Mouse (Mus musculus): ENCODE measurements around the gene Cnn3.

Gene Cnn3

DNA sequence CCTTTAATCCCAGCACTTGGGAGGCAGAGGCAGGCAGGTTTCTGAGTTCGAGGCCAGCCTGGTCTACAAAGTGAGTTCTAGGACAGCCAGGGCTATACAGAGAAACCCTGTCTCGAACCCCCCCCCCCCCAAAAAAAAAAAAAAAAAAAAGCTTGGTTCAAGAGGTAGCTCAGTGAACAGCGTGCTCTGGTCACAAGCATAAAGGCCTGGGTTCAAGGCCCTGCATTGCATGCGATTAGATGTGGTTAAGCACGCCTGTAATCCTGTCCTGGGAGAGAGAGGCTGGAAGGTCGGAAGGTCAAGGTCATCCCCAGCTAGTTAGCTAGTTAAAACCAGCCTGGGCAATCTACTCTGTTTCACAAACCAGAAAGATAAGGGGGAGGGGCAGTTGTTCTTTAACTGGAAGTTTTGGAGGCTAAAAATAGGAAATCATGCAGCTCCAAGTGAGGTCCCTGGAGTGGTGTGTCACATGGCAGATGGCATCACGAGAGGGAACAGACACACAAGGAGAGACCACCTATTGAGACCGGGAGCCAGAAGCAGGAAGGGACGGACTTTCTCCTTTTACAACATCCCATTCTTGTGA, 7.4 kb upstream of the Cnn3 start:
- DNase-seq: no peak

DNA sequence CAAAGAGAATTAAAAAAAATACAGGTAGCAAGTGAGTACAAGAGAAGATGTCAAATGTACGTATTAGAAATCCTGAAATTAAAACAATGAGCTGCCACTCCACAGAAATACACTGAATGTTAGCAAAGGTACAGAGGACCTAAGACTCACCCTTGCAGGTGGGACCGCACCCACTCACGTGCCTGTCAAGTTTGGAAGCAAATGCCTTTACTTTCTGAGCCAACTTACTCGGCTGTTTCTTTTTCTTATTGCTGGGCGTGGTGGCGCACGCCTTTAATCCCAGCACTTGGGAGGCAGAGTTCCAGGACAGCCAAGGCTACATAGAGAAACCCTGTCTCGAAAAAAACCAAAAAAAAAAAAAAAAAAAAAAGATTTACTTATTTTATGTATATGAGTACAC, 3.9 kb upstream of the Cnn3 start:
- DNase-seq: no peak

DNA sequence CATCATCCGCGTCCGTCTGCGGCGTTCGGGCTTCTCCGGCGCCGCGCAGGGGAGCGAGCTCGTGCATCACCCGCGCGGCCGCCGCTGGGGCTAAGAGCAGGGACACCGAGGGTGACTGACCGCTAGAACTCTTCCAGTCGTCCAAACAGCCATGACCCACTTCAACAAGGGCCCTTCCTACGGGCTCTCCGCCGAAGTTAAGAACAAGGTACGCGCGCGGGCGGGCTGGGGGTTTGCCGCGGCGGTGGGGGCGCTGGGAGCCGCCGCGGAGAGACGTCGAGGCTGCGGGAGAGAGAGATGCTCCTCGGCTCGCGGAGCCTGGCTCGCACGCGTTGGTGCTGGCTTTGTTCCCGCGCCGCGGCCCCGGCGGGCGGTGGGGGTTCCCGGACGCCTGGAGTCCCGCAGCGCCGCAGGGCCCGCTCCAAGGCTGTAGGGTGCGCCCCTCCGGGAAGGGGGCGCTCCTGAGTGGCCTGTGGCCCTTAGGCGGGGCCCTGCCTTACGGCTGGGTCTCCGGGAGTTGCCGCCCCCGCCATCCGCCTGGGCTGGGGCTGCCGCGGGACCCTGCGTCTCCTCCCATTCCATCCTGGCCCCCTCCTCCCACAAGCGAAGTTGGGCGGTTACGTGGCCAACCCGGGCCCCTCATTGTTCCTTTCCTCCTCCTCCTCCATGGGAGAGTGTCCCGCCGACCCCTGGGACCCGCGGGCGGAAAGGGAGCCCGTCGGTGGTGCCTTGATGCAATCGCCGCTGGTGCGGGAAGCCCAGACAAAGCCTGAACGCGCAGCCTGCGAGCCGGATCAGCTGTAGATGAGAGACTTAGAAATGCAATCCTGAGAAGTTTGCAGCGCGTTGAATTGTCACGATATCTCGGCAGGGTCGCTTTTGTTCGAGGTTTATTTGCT, 573 bp downstream of the Cnn3 start:
- peak; percentile 85 to 90 for DNase-seq

DNA sequence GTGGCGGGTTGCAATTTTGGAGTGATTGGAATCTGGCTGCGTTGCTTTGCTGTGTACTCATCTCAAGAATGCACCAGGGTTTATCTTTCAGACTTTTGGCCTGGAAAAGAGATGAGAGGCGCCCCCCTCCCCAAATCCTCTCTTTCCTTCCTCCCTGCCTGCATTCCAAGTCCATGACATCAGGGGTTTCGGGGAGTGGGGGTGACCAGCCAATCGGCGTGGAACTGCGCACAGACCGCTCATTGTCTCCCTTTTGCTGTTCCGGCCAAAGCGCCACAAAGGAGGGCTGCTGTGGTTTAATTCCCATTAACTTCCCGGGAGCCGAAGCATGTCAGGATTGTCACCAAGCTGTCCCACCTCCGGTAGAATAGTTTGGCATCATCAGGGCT, 1.2 kb downstream of the Cnn3 start:
- peak; percentile 80 to 88 for DNase-seq

DNA sequence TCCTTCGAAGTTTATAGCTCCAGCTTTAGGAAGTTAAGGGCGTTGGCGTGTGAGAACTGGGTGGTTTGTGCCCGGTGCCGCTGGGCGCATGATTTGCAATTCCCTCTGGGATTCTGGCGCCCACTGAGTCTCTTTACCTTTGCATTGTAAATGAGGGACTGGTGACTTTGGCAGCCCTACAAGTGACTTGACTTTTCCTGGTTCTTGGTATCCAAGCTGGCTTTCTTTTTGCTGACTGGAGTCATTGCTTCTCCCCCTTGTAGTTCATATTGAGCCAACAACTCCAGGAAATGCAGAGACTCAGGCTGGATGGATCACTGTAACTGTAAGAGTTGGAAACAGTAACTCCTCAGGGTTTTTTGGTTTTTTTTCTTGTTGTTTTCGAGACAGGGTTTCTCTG, 1.9 kb downstream of the Cnn3 start:
- DNase-seq: peak in 1 of 2 experiments; percentile 49

DNA sequence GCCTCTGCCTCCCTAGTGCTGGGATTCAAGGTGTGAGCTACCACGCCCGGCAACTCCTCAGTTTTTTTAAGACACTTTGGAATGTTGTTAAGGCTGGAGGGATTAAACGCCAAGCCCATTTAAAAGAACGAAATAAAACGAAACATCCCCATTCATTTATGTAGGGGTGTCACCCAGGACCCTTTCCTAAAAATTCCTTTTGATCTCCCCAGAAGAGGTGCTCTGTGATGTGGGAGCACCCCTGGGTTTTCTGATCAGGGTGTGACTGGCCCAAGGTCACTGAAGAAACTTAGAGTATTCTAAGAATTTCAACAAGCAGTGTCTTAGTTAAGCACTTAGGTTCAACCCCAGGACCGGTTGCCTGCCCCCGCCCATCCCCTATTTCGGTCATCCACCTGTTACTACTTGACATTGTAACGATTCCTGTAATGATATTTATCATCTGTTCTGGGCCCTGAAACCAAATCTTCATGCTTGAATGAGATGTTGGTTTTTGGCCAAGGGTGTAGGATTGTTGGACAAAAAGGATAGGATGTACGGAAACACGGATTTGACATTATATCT, 2.5 kb downstream of the Cnn3 start:
- no peak for DNase-seq

DNA sequence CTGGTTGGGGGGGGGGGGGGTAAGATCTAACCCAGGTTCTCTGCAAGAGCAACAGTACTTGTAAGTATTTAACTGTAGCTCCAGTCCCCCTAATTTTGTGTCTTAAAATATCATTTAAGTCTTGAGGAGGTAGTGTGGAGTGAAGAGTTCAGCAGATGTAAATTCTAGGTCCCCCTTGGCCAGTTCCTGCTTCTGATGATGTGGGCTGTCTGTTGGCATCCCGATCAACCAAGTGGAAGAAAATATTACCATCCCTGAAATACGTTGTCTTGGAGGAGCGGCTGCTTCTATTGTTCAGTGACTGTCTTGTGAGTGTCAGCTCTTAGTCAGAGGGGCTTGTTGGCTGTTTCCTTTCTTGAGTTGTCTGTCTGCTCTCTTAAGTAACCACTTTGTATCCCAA, 3.2 kb downstream of the Cnn3 start:
- DNase-seq: no peak

DNA sequence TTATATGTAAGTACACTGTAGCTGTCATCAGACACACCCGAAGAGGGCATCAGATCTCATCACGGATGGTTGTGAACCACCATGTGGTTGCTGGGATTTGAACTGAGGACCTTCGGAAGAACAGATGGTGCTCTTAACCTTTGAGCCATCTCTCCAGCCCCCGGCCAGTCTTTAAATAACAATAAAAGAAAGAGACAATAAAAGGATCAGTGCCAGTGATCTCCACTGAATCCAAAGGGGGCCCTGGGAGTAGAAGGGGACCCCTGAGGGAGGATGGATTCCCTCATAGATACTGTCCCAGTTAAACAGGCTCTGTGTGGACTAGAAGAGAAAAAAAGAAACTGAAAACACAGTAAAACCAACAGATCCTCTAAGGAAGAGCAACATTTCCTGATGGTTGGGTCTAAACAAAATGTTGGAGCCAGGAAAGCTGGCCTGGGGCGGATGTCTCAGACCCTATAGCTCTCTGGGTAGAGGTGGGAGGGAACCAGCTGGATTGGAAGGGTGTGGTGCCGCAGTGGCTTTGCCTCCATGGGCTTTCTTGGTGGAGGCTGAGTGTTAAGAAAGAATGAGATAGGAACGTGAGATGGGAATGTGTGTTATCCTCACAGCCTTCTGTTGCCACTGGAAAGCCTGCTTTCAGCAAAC, 4.1 kb downstream of the Cnn3 start:
- no peak for DNase-seq

DNA sequence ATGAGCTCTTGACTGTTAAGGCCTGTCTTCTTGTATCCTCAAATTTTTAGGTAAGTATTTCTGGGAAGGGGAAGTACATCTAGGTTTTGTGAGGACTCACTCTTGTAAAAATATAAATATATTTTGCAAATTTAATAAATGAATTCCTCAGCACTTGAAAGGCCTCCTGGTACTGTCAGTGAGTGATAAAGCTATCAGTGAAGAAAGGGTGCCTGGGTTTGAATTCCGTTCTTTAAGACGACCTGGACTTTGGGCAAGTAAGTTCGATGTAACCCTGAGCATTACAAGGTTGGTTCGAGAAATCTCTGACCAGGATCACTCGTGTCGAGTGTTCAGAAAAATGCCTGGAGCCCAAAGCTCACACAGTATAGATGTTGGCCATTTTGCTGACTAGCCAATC, 7.1 kb downstream of the Cnn3 start:
- no peak for DNase-seq

DNA sequence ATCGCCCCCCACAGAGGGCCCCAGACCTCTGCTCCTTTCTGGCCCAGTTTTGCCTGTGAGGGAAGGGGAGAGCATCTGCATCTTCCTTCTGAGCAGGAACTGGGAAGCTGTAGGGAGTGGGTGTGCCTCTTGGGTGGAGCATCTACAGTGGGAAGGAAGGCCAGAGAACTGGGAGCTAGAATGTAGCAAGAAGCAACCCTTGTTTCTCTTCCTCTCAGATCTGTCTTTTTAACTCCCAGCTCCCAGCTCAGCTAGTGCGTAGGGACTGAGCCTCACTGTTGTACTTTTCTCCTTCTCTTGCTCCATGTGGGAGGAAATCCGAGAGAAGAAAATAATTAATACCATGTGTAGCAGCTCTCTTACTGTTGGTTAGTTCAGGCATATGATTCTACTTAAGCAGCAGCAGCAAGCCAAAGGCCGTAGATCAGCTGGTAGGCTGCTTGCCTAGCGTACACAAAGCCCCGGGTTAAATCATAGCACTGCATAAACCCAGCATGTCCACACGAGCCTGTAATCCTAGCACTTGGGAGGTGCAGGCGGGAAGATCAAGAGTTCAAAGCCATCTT, 7.8 kb downstream of the Cnn3 start:
- peak in 1 of 2 experiments; percentile 41 for DNase-seq

DNA sequence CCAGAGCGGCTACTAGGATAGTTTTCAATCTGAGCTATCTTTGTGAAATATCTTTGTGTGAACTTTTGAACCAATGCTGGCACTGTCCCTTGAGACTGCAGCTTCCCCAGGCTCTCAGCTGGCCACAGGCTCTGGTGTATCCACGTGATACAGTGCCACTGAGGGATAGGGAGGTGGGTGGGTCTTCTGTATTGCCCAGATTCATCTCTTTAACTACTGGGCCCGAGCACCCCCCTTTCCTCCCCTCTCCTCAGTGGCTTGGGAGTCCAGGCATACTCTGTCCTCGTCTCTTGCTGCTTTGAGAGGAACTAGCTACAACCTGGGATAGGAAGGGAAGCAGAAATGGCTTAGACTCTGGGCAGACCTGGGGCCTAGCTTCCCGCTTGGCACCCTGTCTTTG, 9.0 kb downstream of the Cnn3 start:
- no peak for DNase-seq

DNA sequence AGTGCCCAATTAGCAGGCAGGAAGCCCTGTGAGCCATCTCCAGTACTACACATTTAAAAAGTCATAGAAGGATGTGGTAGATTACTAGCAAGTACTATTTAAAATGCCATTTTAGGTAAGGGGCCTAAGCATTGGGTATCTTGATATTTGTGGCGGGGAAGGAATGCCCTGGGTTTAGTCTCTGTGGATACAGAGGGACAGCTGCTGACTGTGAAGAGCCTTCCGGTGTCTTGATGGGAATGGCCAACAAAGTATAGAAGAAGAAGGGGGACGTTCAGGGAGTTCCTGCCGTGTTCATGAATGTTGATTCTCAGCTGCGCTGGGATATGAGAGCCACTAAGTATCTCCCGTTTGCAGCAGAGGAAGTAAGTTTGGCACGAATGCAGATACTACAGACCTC, 10.8 kb downstream of the Cnn3 start:
- DNase-seq: no peak

DNA sequence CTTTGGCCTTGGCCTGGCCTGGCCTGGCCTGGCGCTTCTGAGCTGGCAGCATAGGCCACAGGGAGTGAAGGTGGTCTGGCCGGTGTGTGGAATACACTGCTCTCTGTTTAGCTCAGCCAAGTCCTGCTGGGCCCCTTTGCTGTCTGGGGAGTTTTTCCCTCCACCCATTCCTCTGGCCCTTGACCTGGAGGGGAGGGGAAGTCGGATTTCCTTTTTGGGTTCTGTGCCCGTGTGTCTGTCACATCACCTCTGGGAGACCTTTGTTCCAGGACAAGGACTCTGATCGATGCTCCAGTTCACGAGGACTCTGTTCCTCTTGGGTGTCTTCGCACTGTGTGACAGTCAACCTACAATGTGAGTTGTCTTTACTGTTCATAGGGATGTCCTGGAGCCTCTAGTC, 11.7 kb downstream of the Cnn3 start:
- DNase-seq: no peak

DNA sequence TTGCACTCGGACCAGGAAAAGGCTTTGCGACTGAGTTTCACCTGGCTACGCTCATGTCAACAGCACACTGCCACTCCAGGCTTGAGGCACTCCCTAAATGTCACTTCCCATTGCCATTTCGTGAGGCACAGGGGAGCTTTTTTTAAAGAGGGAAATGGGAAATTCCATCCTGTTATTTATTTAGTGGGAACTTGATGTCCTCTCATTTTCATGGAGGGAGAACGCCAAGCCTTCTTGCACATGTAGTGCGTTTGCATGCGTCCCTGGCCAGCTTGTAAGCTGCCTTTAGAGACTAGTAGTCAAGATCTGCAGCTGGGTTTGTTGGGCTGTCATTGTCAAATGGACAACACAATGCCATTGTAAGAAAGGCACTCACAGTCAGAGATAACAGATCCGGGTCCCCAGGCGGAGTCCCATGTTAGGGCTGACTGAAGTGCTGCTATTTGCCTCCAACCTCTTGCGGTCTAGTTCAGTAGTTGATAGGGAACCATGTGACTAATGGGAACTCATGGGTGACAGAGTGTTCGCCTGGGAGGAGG, 13.4 kb downstream of the Cnn3 start:
- peak in 1 of 2 experiments; percentile 56 for DNase-seq

DNA sequence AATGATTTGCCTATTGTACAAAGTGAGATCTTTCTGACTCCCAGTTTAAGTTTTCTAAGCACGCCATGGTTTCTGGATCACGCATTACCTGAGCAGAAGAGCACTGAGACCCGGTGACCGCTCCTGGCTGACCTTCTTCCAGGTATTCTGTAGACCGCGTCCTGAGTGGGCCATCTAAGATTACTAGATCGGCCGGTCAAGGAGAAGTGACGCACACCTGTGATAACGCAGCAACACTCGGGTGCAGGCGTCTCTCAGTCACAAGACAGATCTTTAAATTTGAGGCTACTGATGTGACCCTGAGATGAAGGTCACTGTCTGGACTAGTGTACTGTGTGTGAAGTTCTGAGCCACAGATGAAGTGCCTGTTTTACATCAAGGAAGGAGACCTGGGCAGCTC, 15.2 kb downstream of the Cnn3 start:
- no peak for DNase-seq

DNA sequence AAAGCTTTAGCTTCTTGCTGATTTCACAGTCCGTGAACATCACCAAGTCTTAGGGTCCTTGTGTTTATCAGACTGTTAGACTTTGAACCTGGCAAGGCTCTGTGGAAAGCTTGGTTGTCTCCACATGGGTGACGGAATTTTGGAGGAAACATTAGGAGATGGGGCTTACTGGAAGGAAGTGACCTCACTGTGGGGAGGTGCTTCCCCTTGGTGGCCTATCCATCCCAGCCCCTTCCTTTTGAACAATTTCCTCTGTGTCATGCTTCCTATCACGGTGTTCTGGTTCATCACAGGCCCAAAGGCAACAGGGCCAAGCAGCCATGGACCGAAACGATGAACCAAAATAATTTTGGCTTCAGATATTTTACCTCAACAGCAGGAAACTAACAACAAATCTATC, 16.0 kb downstream of the Cnn3 start:
- no peak for DNase-seq

DNA sequence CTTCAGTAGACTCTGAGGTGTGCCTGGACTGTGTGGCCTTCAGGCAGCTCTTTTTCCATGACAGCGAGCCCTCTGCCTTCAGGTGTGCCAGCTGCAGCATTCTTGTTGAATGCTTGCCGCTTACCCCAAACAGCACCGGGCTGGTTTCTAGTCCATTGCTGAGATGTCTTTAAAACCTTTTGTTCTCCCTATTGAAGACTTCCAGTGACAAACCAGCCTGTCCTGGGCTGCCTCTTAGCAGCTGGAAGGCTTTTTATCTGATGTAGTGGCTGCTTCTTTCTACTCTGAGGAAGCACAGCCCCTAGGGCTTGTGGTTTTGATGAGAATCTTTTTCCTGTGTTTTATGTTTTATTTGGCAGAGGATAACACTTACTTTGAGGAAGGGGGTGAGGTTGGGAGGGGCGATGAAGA, 17.6 kb downstream of the Cnn3 start:
- no peak for DNase-seq

DNA sequence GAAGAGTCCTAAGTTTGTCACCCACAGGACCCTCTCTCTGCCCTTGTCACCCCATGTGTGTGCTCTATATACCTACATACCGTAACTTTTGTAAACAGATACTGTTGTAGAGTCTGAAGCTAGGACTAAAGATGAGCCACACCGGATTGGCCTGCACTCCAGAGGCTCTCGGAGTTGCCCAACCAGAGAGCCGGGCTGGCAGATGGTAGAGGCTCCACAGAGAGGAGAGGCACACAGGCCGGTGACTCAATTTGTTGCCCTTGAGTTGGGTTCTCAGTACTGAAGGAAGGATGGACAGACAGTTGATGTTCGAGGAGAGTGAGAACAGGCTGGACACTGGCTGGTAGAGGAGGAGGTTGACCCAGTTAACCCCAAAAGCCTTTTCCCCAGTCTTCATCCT, 18.1 kb downstream of the Cnn3 start:
- no peak for DNase-seq

DNA sequence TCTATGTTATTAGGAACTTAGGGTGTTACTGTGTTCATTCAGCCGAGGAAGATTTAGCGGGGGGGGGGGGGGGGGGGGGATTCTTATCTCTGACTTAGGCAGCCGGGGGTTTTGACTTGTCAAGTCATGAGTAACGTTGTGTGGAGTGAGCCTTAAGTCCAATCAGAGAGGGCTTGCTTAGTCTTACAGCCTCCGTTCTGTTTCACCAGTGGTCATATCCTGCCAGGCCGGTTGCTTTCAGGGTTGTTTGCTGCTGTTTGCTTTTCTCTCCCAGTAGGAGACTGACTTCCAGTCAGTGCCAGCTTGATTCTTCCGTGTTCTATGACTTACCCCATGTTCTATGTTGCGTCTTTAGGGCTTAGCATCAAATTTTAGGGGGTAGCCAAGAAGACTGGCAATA, 20.2 kb downstream of the Cnn3 start:
- DNase-seq: no peak

DNA sequence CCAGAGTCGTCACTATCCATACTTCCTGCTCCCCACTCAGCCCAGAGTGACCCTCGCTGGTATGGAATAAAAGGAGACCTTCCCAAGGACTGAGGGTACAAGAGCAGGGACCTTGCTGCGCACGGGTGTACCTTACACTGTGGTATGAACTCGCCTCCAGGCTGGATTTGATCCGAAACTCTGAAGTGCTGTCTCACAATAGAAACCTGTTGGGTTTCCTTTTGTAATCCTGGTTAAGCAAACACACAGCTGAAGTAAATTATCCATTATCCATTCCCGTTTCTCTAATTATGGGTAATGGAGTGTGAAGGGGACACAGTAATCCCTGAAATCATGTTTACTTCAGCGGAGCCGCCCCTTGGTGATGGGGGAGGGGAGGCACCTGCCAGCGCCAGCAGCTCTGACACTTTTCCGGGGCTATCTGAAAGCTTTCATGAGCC, 21.8 kb downstream of the Cnn3 start:
- peak; percentile 56 to 68 for DNase-seq

DNA sequence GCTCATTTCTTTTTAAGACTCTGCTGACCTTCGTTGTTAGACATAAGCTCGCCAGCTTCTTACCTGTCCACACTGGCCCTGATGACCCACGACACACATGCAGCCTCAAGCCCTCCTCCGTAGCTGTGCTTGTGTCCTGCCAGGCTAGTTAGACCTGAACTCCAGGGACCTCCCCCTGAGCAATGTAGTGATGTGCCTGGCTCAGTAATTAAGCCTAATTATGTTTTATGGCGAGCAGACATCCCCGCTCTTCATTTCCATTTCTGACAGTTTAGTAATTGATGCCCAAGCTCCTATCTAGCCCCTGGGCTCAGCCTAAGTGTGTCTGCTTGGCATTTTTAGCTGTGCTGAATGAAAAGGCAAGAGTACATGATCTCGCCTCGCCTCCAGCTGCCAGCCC, 22.3 kb downstream of the Cnn3 start:
- no peak for DNase-seq

DNA sequence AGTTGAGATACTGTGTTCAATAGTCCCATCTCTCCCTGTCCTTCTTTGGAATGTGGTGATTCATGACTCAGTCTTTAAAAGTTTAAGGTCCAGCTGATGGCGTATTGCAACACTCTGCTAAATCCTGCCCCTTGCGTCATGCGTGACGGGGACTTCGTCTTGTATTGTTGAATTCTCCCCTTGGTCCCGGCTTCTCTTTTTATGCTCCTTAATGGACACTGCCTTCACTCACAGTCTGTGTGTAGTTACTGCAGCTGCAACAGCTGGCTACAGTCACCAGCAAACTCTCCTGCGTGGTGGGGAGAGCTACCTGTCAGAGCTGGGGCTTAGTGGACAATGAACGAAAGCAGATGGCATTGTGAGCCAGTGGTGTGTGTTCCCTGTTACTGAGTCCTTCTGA, 23.2 kb downstream of the Cnn3 start:
- DNase-seq: peak; percentile 62 to 71

DNA sequence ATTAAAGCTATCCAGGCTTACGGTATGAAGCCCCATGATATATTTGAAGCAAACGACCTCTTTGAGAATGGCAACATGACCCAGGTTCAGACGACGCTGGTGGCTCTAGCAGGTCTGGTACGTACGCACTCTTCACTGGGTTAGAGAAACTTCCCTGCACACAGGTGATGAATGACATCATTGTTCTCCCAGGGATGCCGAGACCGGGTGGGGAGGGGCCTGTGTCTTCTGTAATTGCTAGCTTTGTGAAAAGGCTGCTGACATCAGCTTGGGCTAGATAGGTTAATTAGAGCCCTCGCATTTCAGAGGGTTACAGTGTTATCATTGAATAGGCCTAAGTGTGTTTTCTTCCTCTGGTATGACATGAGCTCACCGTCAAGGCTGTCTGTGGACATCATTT, 25.1 kb downstream of the Cnn3 start:
- no peak for DNase-seq

Data from kidney, postnatal 4 days (tissue).